Mouse (Mus musculus) A20 (cell line): ENCODE data around the gene Hoxa5.

Experiments
- DNase-seq: peaks from one replicate; pipeline ENCODE4 v3.0.0-alpha.2; 2011; ENCODE audit warnings: low read depth, low spot score

Gene Hoxa5

GRCm38 (mm10) chr6:52204050-52204752 lies at the start of gene Hoxa5:
Gene Hoxa5, minus strand, starts transcription at chr6:52204587.
- no peak for DNase-seq

GRCm38 (mm10) chr6:52253511-52254500 lies 49.4 kb upstream of the Hoxa5 start:
- no peak for DNase-seq

- DNase-seq = no peak
Observed at GRCm38 (mm10) chr6:52252775-52253376, 48.5 kb upstream of the Hoxa5 start.

- DNase-seq = no peak
Observed at GRCm38 (mm10) chr6:52252016-52252774, 47.8 kb upstream of the Hoxa5 start.

- DNase-seq = no peak
Observed at GRCm38 (mm10) chr6:52251177-52251879, 46.9 kb upstream of the Hoxa5 start.

GRCm38 (mm10) chr6:52249826-52250225 lies 45.4 kb upstream of the Hoxa5 start:
- DNase-seq = no peak

- DNase-seq = no peak
Observed at GRCm38 (mm10) chr6:52249415-52249738, 45.0 kb upstream of the Hoxa5 start.

- DNase-seq = no peak
Observed at GRCm38 (mm10) chr6:52248638-52249414, 44.4 kb upstream of the Hoxa5 start.

- no peak for DNase-seq
Observed at GRCm38 (mm10) chr6:52247766-52248637, 43.6 kb upstream of the Hoxa5 start.

- no peak for DNase-seq
Observed at GRCm38 (mm10) chr6:52246916-52247315, 42.5 kb upstream of the Hoxa5 start.

- DNase-seq = no peak
Observed at GRCm38 (mm10) chr6:52246403-52246803, 42.0 kb upstream of the Hoxa5 start.

GRCm38 (mm10) chr6:52245757-52246142 lies 41.4 kb upstream of the Hoxa5 start, which contains the start of gene Hoxa11:
Gene Hoxa11, minus strand, starts transcription at chr6:52245810.
- no peak for DNase-seq

GRCm38 (mm10) chr6:52245040-52245756 lies 40.8 kb upstream of the Hoxa5 start:
- DNase-seq = no peak

GRCm38 (mm10) chr6:52244471-52245039 lies 40.2 kb upstream of the Hoxa5 start:
- DNase-seq = no peak

- DNase-seq = no peak
Observed at GRCm38 (mm10) chr6:52243681-52244121, 39.3 kb upstream of the Hoxa5 start.

- no peak for DNase-seq
Observed at GRCm38 (mm10) chr6:52242801-52243332, 38.5 kb upstream of the Hoxa5 start.

- no peak for DNase-seq
Observed at GRCm38 (mm10) chr6:52241001-52241621, 36.7 kb upstream of the Hoxa5 start.
